8 mouse cellular contexts compared by ENCODE assay signal in the genomic region with DNA sequence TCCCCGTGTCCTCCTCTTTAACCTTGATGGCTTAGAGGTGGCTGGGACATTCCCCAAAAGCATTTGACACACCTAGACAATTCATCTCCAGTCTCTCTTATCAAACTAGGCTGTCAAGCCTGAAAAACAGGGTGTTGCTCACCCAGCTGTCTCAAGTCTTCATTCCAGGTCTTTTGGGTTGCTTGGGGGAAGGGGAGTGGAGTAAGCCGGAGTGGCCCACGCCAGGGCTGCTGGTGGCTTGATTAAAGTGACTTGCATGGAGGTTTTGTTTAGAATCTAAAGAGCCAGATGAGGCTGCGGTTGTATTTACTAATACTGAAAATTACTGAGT.
A peak's percentile ranks its signal among the peaks of the same experiment; 100 is the strongest.
DNase-seq lines count a peak whose midpoint lies in the region; ATAC-seq lines count a peak whose summit lies in the region.

No protein-coding gene starts in this region.

- peak overlapping the region; percentile 43; the same call in 1 of the 2 replicates for H3K4me2 ChIP-seq in neural tube, embryonic 11.5 days (ENCODE audit: low read depth)
- peak overlapping the region; percentile 56 for H3K4me2 ChIP-seq in liver, embryonic 11.5 days
- H3K4me2 ChIP-seq in stomach, embryonic 15.5 days, result peak overlapping the region; percentile 60

- H3K4me3 ChIP-seq in neural tube, embryonic 11.5 days (ENCODE audit: low read depth, low read length), result peak overlapping the region; percentile 14
- peak overlapping the region; percentile 38 for H3K4me3 ChIP-seq in liver, embryonic 11.5 days (ENCODE audit: low read depth, low read length)
- peak overlapping the region; percentile 41 for H3K4me3 ChIP-seq in stomach, embryonic 15.5 days (replicated peaks)

- ATAC-seq in neural tube, embryonic 11.5 days (ENCODE audit: insufficient read depth, low FRiP score, low TSS enrichment), result no peak
- no peak for ATAC-seq in liver, embryonic 11.5 days (replicated peaks; ENCODE audit: low FRiP score)
- peak; percentile 6; the same call in 1 of the 2 replicates for ATAC-seq in stomach, embryonic 15.5 days (ENCODE audit: insufficient read depth, low FRiP score, low read depth)
- no peak for ATAC-seq in frontal cortex, adult (ENCODE audit: low TSS enrichment)
- ATAC-seq in megakaryocyte-erythroid progenitor cell, adult 5-6 weeks (replicated peaks; ENCODE audit: low FRiP score, low TSS enrichment, poor library complexity, severe bottlenecking), result no peak

- no peaks in the 10 kb centered on the region for H3K27me3 ChIP-seq in neural tube, embryonic 11.5 days (ENCODE audit: control insufficient read depth, insufficient read depth, low read length)
- H3K27me3 ChIP-seq in liver, embryonic 11.5 days (replicated peaks; ENCODE audit: control insufficient read depth, insufficient read depth, low read length), result no peaks in the 10 kb centered on the region; the same call in 1 of the 2 replicates
- H3K27me3 ChIP-seq in stomach, embryonic 15.5 days (replicated peaks), result no peaks in the 10 kb centered on the region

- H3K27ac ChIP-seq in neural tube, embryonic 11.5 days (ENCODE audit: low read depth, low read length), result no peak overlapping the region
- no peak overlapping the region for H3K27ac ChIP-seq in liver, embryonic 11.5 days (ENCODE audit: low read depth, low read length)
- H3K27ac ChIP-seq in stomach, embryonic 15.5 days, result peak overlapping the region; percentile 81; the same call in 1 of the 2 replicates

- no peaks in the 10 kb centered on the region for H3K36me3 ChIP-seq in neural tube, embryonic 11.5 days (ENCODE audit: control insufficient read depth, insufficient read depth, low read length)
- H3K36me3 ChIP-seq in liver, embryonic 11.5 days (ENCODE audit: control insufficient read depth, insufficient read depth, low read length), result no peaks in the 10 kb centered on the region
- H3K36me3 ChIP-seq in stomach, embryonic 15.5 days, result no peaks in the 10 kb centered on the region

- 33% methylated on average over 4 of the region's 4 CpGs for WGBS in neural tube, embryonic 11.5 days
- WGBS in liver, embryonic 11.5 days, result 20% methylated on average over 4 of the region's 4 CpGs
- WGBS in stomach, embryonic 15.5 days, result 32% methylated on average over 4 of the region's 4 CpGs

- peak; percentile 43 for DNase-seq in embryo, embryonic 10.5 days (ENCODE audit: low spot score)
- DNase-seq in embryo, embryonic 9.5 days (ENCODE audit: extremely low spot score), result no peak
- DNase-seq in neural tube, embryonic 11.5 days (ENCODE audit: low spot score), result no peak
- DNase-seq in neural tube, embryonic 10.5 days (ENCODE audit: extremely low spot score, low spot score), result no peak
- no peak for DNase-seq in liver, embryonic 11.5 days (ENCODE audit: low spot score)

- H3K9ac ChIP-seq in neural tube, embryonic 11.5 days (ENCODE audit: low read length), result no peak overlapping the region
- H3K9ac ChIP-seq in liver, embryonic 11.5 days (ENCODE audit: low read depth, low read length), result no peak overlapping the region
- H3K9ac ChIP-seq in stomach, embryonic 15.5 days, result no peak overlapping the region

- H3K4me1 ChIP-seq in neural tube, embryonic 11.5 days (ENCODE audit: control insufficient read depth, insufficient read depth, low read length), result peaks cover 13% of the 10 kb centered on the region; the same call in 1 of the 2 replicates
- peaks cover 18% of the 10 kb centered on the region for H3K4me1 ChIP-seq in liver, embryonic 11.5 days (replicated peaks; ENCODE audit: control insufficient read depth, insufficient read depth, low read length)
- peaks cover 37% of the 10 kb centered on the region for H3K4me1 ChIP-seq in stomach, embryonic 15.5 days

- H3K9me3 ChIP-seq in neural tube, embryonic 11.5 days (ENCODE audit: control insufficient read depth, low read length), result no peaks in the 10 kb centered on the region
- H3K9me3 ChIP-seq in liver, embryonic 11.5 days (ENCODE audit: control insufficient read depth, low read length), result no peaks in the 10 kb centered on the region
- no peaks in the 10 kb centered on the region for H3K9me3 ChIP-seq in stomach, embryonic 15.5 days
